Mouse (Mus musculus) small intestine, adult 2 months (tissue): ENCODE measurements at regions not wholly inside any gene's neighbourhood (a gene's known extent, or its start where the extent isn't known, plus 50 kb on each side); places are given as distances from the start of the nearest gene placed in this dataset.

Experiments
- H3K27ac ChIP-seq: fragments of 200-500 bp; 2 replicates; pipeline ENCODE4 v1.5.1; 2012; ENCODE audit warnings: low read depth, low read length, control low read depth, inconsistent platforms; ENCODE audit not compliant: insufficient read depth
- H3K27me3 ChIP-seq: fragments of 200-500 bp; 2 replicates; pipeline ENCODE4 v1.6.1; 2012; ENCODE audit warnings: mild to moderate bottlenecking, moderate library complexity, low read length, inconsistent platforms; ENCODE audit not compliant: control insufficient read depth, insufficient read depth
- H3K36me3 ChIP-seq: fragments of 200-500 bp; 2 replicates; pipeline ENCODE4 v1.6.1; 2012; ENCODE audit warnings: mild to moderate bottlenecking, low read length, control low read depth, inconsistent platforms; ENCODE audit not compliant: control insufficient read depth, insufficient read depth
- H3K4me1 ChIP-seq: fragments of 200-500 bp; 2 replicates; pipeline ENCODE4 v1.6.1; 2012; ENCODE audit warnings: low read length, inconsistent platforms, mixed read lengths; ENCODE audit not compliant: control insufficient read depth, insufficient read depth, insufficient read length
- H3K4me3 ChIP-seq: fragments of 200-500 bp; 2 replicates; pipeline ENCODE4 v1.5.1; 2012; ENCODE audit warnings: low read depth, mild to moderate bottlenecking, control low read depth, inconsistent platforms, low read length, moderate library complexity
- CTCF ChIP-seq: fragments of 200-500 bp; IDR thresholded peaks from 2 replicates; pipeline ENCODE4 v1.5.1; 2012; ENCODE audit warnings: low read depth, mild to moderate bottlenecking, control low read depth, inconsistent platforms, low read length, moderate library complexity, mixed read lengths; ENCODE audit not compliant: insufficient replicate concordance, insufficient read length; ENCODE audit errors: extremely low read depth
- POLR2A ChIP-seq: fragments of 200-500 bp; IDR thresholded peaks from 2 replicates; pipeline ENCODE4 v1.6.1; 2012; ENCODE audit warnings: low read depth, mild to moderate bottlenecking, control low read depth, inconsistent platforms, low read length, moderate library complexity
- WGBS: fragments of 180-500 bp; shearing (Covaris S2); methylation state at CpG from one replicate; pipeline ENCODE4 v1.1.7; 2018; 5-methylcytosine and 5-hydroxymethylcytosine counted together

DNA sequence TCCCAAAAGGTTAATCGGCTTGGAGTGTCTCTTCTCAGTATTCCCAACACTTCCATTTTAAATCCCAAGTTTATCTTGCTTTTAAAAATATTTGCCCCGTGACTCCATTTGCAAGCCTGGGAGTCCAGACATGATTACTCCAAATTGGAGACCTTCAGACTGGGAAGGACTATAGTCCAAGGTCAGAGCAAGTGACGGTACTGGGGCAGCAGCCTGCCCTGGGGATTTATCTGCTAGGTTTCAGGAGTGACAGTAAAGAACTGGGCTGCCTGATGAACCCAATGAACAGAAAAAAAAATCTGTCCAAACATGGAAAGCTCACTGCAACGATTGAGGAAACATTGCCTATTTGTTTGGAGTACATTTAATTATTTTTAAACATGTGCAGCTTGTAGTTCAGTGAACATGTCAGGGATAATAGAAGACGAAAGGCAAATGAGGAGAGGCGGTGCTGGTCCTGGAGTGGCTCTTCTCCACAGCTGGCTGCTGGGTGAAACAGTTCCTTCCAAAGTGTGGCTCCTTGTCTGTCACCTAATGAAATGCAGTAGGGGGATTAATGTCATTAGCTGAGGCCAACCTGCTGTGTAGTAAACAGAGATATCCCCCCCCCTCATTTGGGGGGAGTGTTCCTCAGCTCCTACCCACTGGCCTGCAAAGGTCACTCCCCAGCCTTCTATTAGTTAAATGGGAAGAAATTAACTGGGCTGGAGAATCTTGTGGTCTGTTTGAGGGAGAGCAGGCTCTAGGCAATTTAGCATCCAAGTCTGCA lies 514.5 kb upstream of the Mpdz start:
- no peak overlapping the region for H3K4me3 ChIP-seq
- 68% methylated on average over 6 of the region's 6 CpGs for WGBS
- H3K27me3 ChIP-seq: no peaks in the 10 kb centered on the region
- no peak overlapping the region for H3K27ac ChIP-seq
- no peaks in the 10 kb centered on the region for H3K36me3 ChIP-seq
- TF ChIP-seq CTCF: no peak
- TF ChIP-seq POLR2A: no peak
- no peaks in the 10 kb centered on the region for H3K4me1 ChIP-seq

DNA sequence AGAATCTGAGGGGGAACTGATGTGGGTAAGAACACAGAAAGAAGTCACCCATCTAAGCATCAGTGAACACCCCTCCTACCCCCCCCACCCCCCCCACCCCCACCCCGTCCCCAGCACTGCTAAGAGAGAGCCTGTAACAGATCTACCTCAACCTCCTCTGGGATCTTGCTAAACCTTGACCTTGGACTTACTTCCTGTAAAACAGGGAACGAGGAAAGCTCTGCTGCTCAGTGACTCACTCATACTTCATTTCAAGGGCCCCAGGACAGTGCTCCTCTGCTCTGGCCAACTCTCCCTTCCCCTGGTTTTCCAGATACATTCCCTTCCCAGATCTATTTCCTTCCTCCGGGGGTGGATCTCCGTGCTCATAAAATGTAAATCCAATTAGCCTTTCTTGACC lies 510.4 kb upstream of the Mpdz start:
- WGBS: 38% methylated on average over 4 of the region's 4 CpGs

DNA sequence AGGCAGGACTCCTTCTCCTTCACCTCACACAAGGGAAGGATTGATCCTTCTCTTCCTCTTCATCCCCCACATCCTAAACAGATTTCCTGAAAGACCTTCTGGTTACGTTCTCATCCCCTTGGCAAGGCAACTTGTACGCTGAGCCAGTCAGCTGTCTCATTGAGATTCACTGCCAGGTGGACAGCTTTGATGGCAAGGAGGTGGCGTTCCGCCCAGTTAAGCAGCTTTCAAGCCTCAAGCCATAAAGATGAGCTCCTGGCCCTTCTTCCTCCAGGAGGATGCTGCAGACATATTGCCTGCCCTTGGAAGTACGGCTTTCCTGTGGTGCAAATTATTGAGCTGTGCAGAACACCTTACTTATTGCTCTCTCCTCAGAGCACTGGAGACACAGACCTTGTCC lies 494.8 kb upstream of the Mpdz start:
- H3K27ac ChIP-seq: no peak overlapping the region
- 76% methylated on average over 5 of the region's 5 CpGs for WGBS
- no peaks in the 10 kb centered on the region for H3K36me3 ChIP-seq
- no peak overlapping the region for H3K4me3 ChIP-seq
- no peak for TF ChIP-seq CTCF
- TF ChIP-seq POLR2A: no peak
- H3K4me1 ChIP-seq: no peaks in the 10 kb centered on the region
- H3K27me3 ChIP-seq: no peaks in the 10 kb centered on the region

More for the DNA sequence above, 510.4 kb upstream of the Mpdz start:
- TF ChIP-seq POLR2A (no peak), CTCF (no peak)
- Histone ChIP-seq H3K4me3 (no peak overlapping the region), H3K27me3 (no peaks in the 10 kb centered on the region), H3K4me1 (no peaks in the 10 kb centered on the region), H3K27ac (no peak overlapping the region), H3K36me3 (no peaks in the 10 kb centered on the region)

DNA sequence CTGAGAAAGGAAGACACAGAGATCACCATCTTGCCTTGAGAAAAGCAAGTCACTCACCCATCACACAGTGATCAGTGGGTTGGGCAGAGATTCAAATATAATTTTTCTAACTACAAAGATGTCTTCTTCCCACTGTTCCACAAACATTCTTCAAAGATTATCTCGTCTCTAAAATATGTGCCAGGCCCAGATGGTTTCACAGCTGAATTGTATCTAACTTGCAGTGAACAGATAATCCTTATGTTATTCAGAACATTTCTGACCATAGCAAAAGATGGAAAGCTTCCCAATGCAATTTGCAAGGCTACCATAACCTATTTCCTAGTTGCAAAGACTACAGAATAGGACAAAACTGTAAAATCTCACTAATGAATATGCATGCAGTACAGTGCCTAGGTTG lies 488.3 kb upstream of the Mpdz start:
- Histone ChIP-seq H3K36me3 (no peaks in the 10 kb centered on the region), H3K4me3 (no peak overlapping the region), H3K27ac (no peak overlapping the region), H3K27me3 (no peaks in the 10 kb centered on the region), H3K4me1 (no peaks in the 10 kb centered on the region)
- no peak for TF ChIP-seq CTCF
- no peak for TF ChIP-seq POLR2A
- WGBS: 66% methylated on average over 1 of the region's 1 CpGs

DNA sequence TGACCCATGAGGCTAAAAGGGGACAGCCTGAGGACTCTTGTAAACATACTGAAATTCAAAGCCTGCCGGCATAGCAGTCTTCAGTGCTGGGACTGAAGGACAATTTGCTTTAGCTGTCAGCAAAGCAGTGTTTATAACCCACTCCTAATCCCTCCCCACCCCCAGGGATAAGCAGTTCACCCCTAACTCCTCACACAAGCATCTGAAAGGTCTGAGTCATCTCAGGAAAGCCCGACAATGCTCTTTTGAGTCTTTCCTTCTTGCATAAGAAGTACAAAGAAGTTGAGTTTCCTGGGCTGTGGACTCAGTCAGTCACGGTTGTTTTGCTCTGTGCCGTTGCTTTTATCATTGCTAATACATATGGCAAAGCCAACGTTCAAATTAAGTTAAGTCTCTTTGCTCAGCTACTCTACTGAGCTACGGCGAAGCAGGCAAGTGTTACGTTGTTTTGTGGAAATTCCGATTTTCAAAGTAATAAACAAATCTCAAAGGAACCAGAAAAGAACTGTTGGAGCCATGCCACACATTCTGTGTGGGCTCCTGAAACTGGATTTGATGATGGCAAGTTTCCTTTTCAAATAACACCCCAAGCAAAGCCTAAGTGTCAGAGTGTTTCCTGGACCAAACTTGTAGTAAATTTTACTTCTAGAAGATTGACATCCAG lies 486.1 kb upstream of the Mpdz start:
- Histone ChIP-seq H3K4me3 (no peak overlapping the region), H3K4me1 (no peaks in the 10 kb centered on the region), H3K27ac (no peak overlapping the region), H3K36me3 (no peaks in the 10 kb centered on the region), H3K27me3 (no peaks in the 10 kb centered on the region)
- TF ChIP-seq POLR2A (no peak), CTCF (no peak)
- WGBS: 48% methylated on average over 9 of the region's 9 CpGs

DNA sequence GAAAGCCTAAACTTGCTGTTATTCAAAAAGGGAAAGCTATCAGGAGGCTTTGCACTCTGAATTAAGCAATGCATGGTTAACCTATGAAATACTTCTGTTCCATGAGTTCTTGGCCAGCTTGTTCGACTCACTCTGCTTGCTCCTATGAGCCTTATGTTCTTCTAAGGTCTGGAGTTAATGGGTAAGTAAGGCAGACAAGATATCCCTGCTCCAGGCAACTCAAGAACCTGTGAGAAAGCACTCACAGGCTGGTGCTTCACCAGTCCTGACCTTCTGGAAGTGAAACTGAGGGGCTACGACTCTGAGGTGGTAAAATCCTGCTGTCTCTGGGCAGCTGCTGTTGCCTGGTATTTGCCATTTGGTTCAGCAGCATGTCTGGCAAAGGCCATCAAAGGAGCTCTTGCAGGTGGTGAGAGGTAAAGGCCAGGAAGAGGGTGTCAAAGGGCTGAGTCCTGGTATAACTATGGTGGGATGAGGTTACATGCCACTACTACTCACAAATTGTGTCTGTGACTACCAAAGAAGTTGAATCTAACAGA lies 484.6 kb upstream of the Mpdz start:
- Histone ChIP-seq H3K4me3 (no peak overlapping the region), H3K4me1 (no peaks in the 10 kb centered on the region), H3K27me3 (no peaks in the 10 kb centered on the region), H3K36me3 (no peaks in the 10 kb centered on the region), H3K27ac (no peak overlapping the region)
- WGBS: 78% methylated on average over 2 of the region's 2 CpGs
- TF ChIP-seq POLR2A: no peak
- no peak for TF ChIP-seq CTCF

DNA sequence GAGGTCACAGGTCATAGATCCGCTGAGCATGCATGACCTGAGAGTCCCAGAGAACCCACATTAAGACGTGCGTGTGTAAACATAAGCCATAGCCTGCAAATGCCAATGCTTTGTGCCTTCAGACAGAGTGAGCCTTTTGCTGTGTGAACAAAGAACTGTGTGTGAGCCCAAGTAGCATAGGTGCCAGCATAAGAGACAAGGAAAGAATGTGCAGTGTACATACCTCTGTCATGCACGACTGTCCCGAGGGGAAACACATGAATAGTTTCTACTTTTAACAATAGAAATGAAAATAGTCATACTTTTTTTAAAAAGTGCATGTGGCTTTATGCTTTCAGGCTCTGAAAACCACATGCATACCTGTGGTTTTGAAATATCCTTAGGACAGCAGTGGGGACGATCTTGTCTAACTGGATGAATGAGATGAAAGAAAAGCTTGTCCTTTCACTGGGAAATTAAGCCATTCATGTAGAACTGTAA lies 484.1 kb upstream of the Mpdz start:
- no peaks in the 10 kb centered on the region for H3K4me1 ChIP-seq
- no peak overlapping the region for H3K4me3 ChIP-seq
- 58% methylated on average over 6 of the region's 6 CpGs for WGBS
- H3K27ac ChIP-seq: no peak overlapping the region
- TF ChIP-seq CTCF: no peak
- no peak for TF ChIP-seq POLR2A
- H3K27me3 ChIP-seq: no peaks in the 10 kb centered on the region
- H3K36me3 ChIP-seq: no peaks in the 10 kb centered on the region
